Mouse (Mus musculus): ENCODE data around the gene Cdh4.

GRCm38 (mm10) chr2:179580415-179580814 is 138.2 kb downstream of the Cdh4 start:
- TF ChIP-seq CTCF (IDR thresholded peaks at IDR 0.05; ENCODE audit: control insufficient read depth, insufficient read depth, low read length) (no peak), POLR2A (IDR thresholded peaks at IDR 0.05; ENCODE audit: borderline replicate concordance, control insufficient read depth, low read depth, low read length) (no peak)
